Mouse (Mus musculus): Measurements from ENCODE around the gene Speer4a.
"Not testable (repeated sequence)": the region's sequence is repeated elsewhere in the genome, so short reads cannot be mapped to it uniquely, and the experiment has no call there.

Speer4a gene

DNA sequence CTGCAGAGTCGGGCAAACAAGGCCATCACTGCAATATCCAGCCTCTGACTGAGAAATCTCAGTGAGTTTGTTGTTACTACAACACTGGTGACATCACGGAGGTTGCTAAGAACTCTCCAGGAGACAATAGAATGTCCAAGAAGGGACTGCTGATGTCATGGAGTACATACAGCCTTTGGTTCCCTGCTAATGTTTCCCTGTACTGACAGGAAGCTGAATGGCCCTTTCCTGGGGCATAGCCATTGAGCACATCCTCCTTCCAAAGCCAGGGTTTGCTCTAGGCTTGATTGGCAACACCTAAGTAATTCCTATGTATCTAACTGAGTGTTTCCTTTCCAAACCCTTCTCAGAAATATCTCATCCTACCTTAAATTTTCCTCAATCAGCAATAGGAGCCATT, at the start of gene Speer4a:
Speer4a (minus strand) TSS at position 101 of the 400 bp plus-strand sequence.
- not testable (repeated sequence) for DNase-seq (ENCODE audit: extremely low read depth, insufficient read length, low spot score)

GRCm38 (mm10) chr5:26079023-26079422, 39.7 kb upstream of the Speer4a start:
- DNase-seq (ENCODE audit: extremely low read depth, insufficient read length, low spot score): not testable (repeated sequence)

GRCm38 (mm10) chr5:26070716-26071115, 31.4 kb upstream of the Speer4a start:
- DNase-seq (ENCODE audit: extremely low read depth, insufficient read length, low spot score): no peak

GRCm38 (mm10) chr5:26058481-26058880, 19.1 kb upstream of the Speer4a start, which contains the start of gene Gm7347:
Gene Gm7347, minus strand, starts transcription at chr5:26058581.
- not testable (repeated sequence) for DNase-seq (ENCODE audit: extremely low read depth, insufficient read length, low spot score)

GRCm38 (mm10) chr5:26022816-26023215, 16.5 kb downstream of the Speer4a start, which contains the start of gene Gm5862:
Gene Gm5862, minus strand, starts transcription at chr5:26022916.
- not testable (repeated sequence) for DNase-seq (ENCODE audit: extremely low read depth, insufficient read length, low spot score)

DNA sequence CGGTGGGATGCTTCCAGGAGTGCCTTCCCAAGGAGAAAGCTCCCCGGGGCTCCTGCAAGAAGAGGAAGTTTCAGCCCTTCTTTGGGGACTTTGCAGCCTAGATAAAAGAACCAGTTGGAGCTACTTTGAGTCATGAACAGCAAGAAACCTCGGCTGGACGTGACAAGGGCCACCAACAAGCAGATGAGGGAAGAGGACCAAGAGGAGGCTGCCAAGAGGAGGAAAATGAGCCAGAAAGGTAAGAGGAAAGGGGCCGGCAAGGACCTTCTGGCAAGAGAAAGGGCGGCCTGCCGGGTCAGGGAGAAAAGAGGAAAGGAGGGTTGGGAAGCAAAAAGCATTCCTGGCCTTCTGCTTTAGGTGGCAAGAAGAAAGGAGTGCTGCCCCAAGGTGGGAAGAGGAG, 31.7 kb downstream of the Speer4a start:
- DNase-seq (ENCODE audit: extremely low read depth, insufficient read length, low spot score): not testable (repeated sequence)

DNA sequence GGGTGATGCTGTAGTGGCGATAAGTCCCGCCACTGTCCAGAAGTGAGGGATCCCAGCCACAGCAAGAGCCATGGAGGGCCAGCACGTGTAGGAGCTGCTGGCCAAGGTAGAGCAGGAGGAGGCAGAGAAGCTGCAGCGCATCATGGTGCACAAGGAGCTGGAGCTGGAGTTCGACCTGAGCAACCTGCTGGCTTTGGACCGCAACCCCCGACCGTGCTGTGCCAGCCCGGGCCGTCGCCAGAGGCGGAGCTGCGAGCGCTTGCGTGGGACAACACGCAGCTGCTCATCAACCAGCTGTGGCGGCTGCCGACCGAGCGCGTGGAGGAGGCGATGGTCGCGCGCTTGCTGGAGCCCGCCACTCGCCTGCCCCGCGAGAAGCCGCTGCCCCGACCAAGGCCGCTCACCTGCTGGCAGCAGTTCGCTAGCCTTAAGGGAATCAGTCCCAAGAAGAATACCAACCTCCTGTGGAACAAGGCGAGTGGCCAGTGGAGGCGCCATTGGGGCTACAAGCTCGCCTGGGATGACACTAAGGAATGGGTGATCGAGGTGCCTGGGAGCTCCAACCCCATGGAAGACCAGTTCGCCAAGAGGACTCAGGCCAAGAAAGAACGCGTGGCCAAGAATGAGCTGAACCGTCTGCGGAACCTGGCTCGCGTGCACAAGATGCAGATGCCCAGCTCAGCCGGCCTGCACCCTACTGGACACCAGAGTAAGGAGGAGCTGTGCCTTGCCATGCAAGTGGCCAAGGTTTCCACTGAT, 32.2 kb downstream of the Speer4a start:
- DNase-seq (ENCODE audit: extremely low read depth, insufficient read length, low spot score): peak; percentile 1

GRCm38 (mm10) chr5:26004698-26005097, 34.7 kb downstream of the Speer4a start, which contains the start of gene Gm1979:
Gene Gm1979, minus strand, starts transcription at chr5:26004798.
- DNase-seq (ENCODE audit: extremely low read depth, insufficient read length, low spot score): not testable (repeated sequence)

DNA sequence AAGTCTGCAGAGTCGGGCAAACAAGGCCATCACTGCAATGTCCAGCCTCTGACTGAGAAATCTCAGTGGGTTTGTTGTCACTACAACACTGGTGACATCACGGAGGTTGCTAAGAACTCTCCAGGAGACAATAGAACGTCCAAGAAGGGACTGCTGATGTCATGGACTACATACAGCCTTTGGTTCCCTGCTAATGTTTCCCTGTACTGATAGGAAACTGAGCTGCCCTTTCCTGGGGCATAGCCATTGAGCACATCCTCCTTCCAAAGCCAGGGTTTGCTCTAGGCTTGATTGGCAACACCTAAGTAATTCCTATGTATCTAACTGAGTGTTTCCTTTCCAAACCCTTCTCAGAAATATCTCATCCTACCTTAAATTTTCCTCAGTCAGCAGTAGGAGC, 50.8 kb downstream of the Speer4a start, which contains the start of gene Gm21698:
Gm21698 (minus strand) TSS at position 101 of the 400 bp plus-strand sequence.
- not testable (repeated sequence) for DNase-seq (ENCODE audit: extremely low read depth, insufficient read length, low spot score)

Data from 3134 (cell line).